Mouse (Mus musculus): ENCODE results near the gene Dhx9. TPM values are rescaled to one million over a fixed set of nuclear protein-coding genes. Genes with fewer than 3 reads are reported as not detected.
A peak's percentile ranks its signal among the peaks of the same experiment; 100 is the strongest.
"Not testable (repeated sequence)": the region's sequence is repeated elsewhere in the genome, so short reads cannot be mapped to it uniquely, and the experiment has no call there.

Dhx9 gene
- polyA plus RNA-seq (2016; fragmentation: Nextera tagmentation; extraction: Ambion mirVana), result 37.0 and 40.9 TPM in 2 replicates

- Histone ChIP-seq H3K9me3 (replicated peaks) (no peaks in the 10 kb centered on the region), H3K27ac (peak within 1 kb of the TSS; percentile 99), H3K36me3 (peaks cover 23% of the 10 kb centered on the region), H3K4me1 (peaks cover 16% of the 10 kb centered on the region), H3K4me3 (peak within 1 kb of the TSS; percentile 96), H3K27me3 (ENCODE audit: low read depth, poor library complexity, severe bottlenecking) (no peaks in the 10 kb centered on the region)
- DNase-seq (ENCODE audit: low spot score), result peak; percentile 100
- WGBS, result under 1% methylated on average over 35 of the region's 35 CpGs
Measured at GRCm38 (mm10) chr1:153487500-153487879, at the start of gene Dhx9. Dhx9 (minus strand) TSS chr1:153487660.

- 77% methylated on average over 9 of the region's 9 CpGs for WGBS
Measured at GRCm38 (mm10) chr1:153535611-153536010, 48.2 kb upstream of the Dhx9 start.

GRCm38 (mm10) chr1:153532896-153533295 lies 45.4 kb upstream of the Dhx9 start:
- H3K4me1 ChIP-seq, result peaks cover 13% of the 10 kb centered on the region
- not testable (repeated sequence) for H3K4me3 ChIP-seq; H3K27me3 ChIP-seq (ENCODE audit: low read depth, poor library complexity, severe bottlenecking); H3K9me3 ChIP-seq (replicated peaks); H3K36me3 ChIP-seq; DNase-seq (ENCODE audit: low spot score)
- H3K27ac ChIP-seq, result peak overlapping the region; percentile 86
- 88% methylated on average over 3 of the region's 3 CpGs for WGBS

More at GRCm38 (mm10) chr1:153535611-153536010, 48.2 kb upstream of the Dhx9 start:
- H3K36me3 ChIP-seq, result no peaks in the 10 kb centered on the region
- no peak overlapping the region for H3K27ac ChIP-seq
- peaks cover 13% of the 10 kb centered on the region for H3K4me1 ChIP-seq
- no peak for DNase-seq (ENCODE audit: low spot score)
- no peaks in the 10 kb centered on the region for H3K9me3 ChIP-seq (replicated peaks)
- H3K4me3 ChIP-seq, result no peak overlapping the region
- H3K27me3 ChIP-seq (ENCODE audit: low read depth, poor library complexity, severe bottlenecking), result no peaks in the 10 kb centered on the region

GRCm38 (mm10) chr1:153532234-153532841 lies 44.9 kb upstream of the Dhx9 start:
- Histone ChIP-seq H3K9me3 (replicated peaks) (no peaks in the 10 kb centered on the region), H3K4me1 (peaks cover 13% of the 10 kb centered on the region), H3K27ac (peak overlapping the region; percentile 86), H3K36me3 (no peaks in the 10 kb centered on the region), H3K4me3 (peak overlapping the region; percentile 27; the same call in 1 of the 2 replicates), H3K27me3 (ENCODE audit: low read depth, poor library complexity, severe bottlenecking) (no peaks in the 10 kb centered on the region)
- DNase-seq (ENCODE audit: low spot score), result peak; percentile 44
- WGBS, result 24% methylated on average over 12 of the region's 12 CpGs

GRCm38 (mm10) chr1:153531677-153532233 lies 44.3 kb upstream of the Dhx9 start:
- DNase-seq (ENCODE audit: low spot score), result peak; percentile 37
- Histone ChIP-seq H3K27me3 (ENCODE audit: low read depth, poor library complexity, severe bottlenecking) (no peaks in the 10 kb centered on the region), H3K27ac (peak overlapping the region; percentile 86), H3K9me3 (replicated peaks) (no peaks in the 10 kb centered on the region), H3K4me3 (no peak overlapping the region), H3K36me3 (no peaks in the 10 kb centered on the region), H3K4me1 (peaks cover 13% of the 10 kb centered on the region)
- WGBS, result 27% methylated on average over 9 of the region's 9 CpGs

- DNase-seq (ENCODE audit: low spot score), result no peak
- H3K9me3 ChIP-seq (replicated peaks), result no peaks in the 10 kb centered on the region
- 0 out of 2 replicates have a peak, but pooled peaks cover 4% of the 10 kb centered on the region for H3K4me1 ChIP-seq
- WGBS, result 54% methylated on average over 3 of the region's 3 CpGs
- no peaks in the 10 kb centered on the region for H3K27me3 ChIP-seq (ENCODE audit: low read depth, poor library complexity, severe bottlenecking)
- H3K36me3 ChIP-seq, result no peaks in the 10 kb centered on the region
- no peak overlapping the region for H3K27ac ChIP-seq
- no peak overlapping the region for H3K4me3 ChIP-seq
Measured at GRCm38 (mm10) chr1:153522116-153522515, 34.7 kb upstream of the Dhx9 start.

- Histone ChIP-seq H3K27ac (no peak overlapping the region), H3K9me3 (replicated peaks) (no peaks in the 10 kb centered on the region), H3K36me3 (no peaks in the 10 kb centered on the region), H3K4me3 (no peak overlapping the region), H3K27me3 (ENCODE audit: low read depth, poor library complexity, severe bottlenecking) (no peaks in the 10 kb centered on the region), H3K4me1 (no peaks in the 10 kb centered on the region)
- WGBS, result 93% methylated on average over 12 of the region's 12 CpGs
- no peak for DNase-seq (ENCODE audit: low spot score)
Measured at GRCm38 (mm10) chr1:153515368-153515767, 27.9 kb upstream of the Dhx9 start.

- 72% methylated on average over 2 of the region's 2 CpGs for WGBS
- Histone ChIP-seq H3K4me1 (no peaks in the 10 kb centered on the region), H3K4me3 (no peak overlapping the region), H3K9me3 (replicated peaks) (no peaks in the 10 kb centered on the region), H3K27ac (no peak overlapping the region), H3K36me3 (no peaks in the 10 kb centered on the region), H3K27me3 (ENCODE audit: low read depth, poor library complexity, severe bottlenecking) (no peaks in the 10 kb centered on the region)
- DNase-seq (ENCODE audit: low spot score), result no peak
Measured at GRCm38 (mm10) chr1:153510330-153511009, 23.0 kb upstream of the Dhx9 start.

- not testable (repeated sequence) for H3K4me3 ChIP-seq; H3K36me3 ChIP-seq; H3K27ac ChIP-seq; H3K27me3 ChIP-seq (ENCODE audit: low read depth, poor library complexity, severe bottlenecking); H3K4me1 ChIP-seq; H3K9me3 ChIP-seq (replicated peaks); DNase-seq (ENCODE audit: low spot score)
- 58% methylated on average over 8 of the region's 8 CpGs for WGBS
Measured at GRCm38 (mm10) chr1:153509569-153509968, 22.1 kb upstream of the Dhx9 start.

- no peak for DNase-seq (ENCODE audit: low spot score)
- H3K9me3 ChIP-seq (replicated peaks), result no peaks in the 10 kb centered on the region
- no peaks in the 10 kb centered on the region for H3K36me3 ChIP-seq
- H3K4me3 ChIP-seq, result no peak overlapping the region
- no peaks in the 10 kb centered on the region for H3K4me1 ChIP-seq
- H3K27ac ChIP-seq, result no peak overlapping the region
- WGBS, result 87% methylated on average over 6 of the region's 6 CpGs
- H3K27me3 ChIP-seq (ENCODE audit: low read depth, poor library complexity, severe bottlenecking), result no peaks in the 10 kb centered on the region
Measured at GRCm38 (mm10) chr1:153509012-153509411, 21.6 kb upstream of the Dhx9 start.

GRCm38 (mm10) chr1:153506266-153506665 lies 18.8 kb upstream of the Dhx9 start:
- Histone ChIP-seq H3K9me3 (replicated peaks) (no peaks in the 10 kb centered on the region), H3K4me3 (no peak overlapping the region), H3K27ac (no peak overlapping the region), H3K27me3 (ENCODE audit: low read depth, poor library complexity, severe bottlenecking) (no peaks in the 10 kb centered on the region), H3K36me3 (no peaks in the 10 kb centered on the region), H3K4me1 (peaks cover 6% of the 10 kb centered on the region; the same call in 1 of the 2 replicates)
- no peak for DNase-seq (ENCODE audit: low spot score)
- 91% methylated on average over 6 of the region's 6 CpGs for WGBS

- no peak overlapping the region for H3K4me3 ChIP-seq
- DNase-seq (ENCODE audit: low spot score), result no peak
- peaks cover 6% of the 10 kb centered on the region; the same call in 1 of the 2 replicates for H3K4me1 ChIP-seq
- H3K27me3 ChIP-seq (ENCODE audit: low read depth, poor library complexity, severe bottlenecking), result no peaks in the 10 kb centered on the region
- 64% methylated on average over 5 of the region's 5 CpGs for WGBS
- H3K27ac ChIP-seq, result no peak overlapping the region
- H3K9me3 ChIP-seq (replicated peaks), result no peaks in the 10 kb centered on the region
- H3K36me3 ChIP-seq, result no peaks in the 10 kb centered on the region
Measured at GRCm38 (mm10) chr1:153501644-153502321, 14.3 kb upstream of the Dhx9 start.

GRCm38 (mm10) chr1:153500030-153500429 lies 12.6 kb upstream of the Dhx9 start:
- Histone ChIP-seq H3K4me1 (peaks cover 6% of the 10 kb centered on the region; the same call in 1 of the 2 replicates), H3K27ac (no peak overlapping the region), H3K36me3 (no peaks in the 10 kb centered on the region), H3K4me3 (no peak overlapping the region), H3K27me3 (ENCODE audit: low read depth, poor library complexity, severe bottlenecking) (no peaks in the 10 kb centered on the region), H3K9me3 (replicated peaks) (no peaks in the 10 kb centered on the region)
- no peak for DNase-seq (ENCODE audit: low spot score)
- 88% methylated on average over 9 of the region's 9 CpGs for WGBS

All from limb, embryonic 10.5 days (tissue).